In genomic region chr11:119109415-119110071, GRCm38 (mm10) we compare ENCODE assay signal across 18 mouse cellular contexts. TPM values are rescaled to one million over a fixed set of nuclear protein-coding genes. Genes with fewer than 3 reads are reported as not detected.
DNase-seq lines count a peak whose midpoint lies in the region; ATAC-seq and TF ChIP-seq lines count a peak whose summit lies in the region.
"Had no signal": no experiment of that assay in that cellular context is flagged by ENCODE, and none has a peak within 500 bp of the region (broad histone marks: within the 10 kb centered on the region; RNA-seq: fewer than 3 reads in every experiment).

No protein-coding gene starts in this region.

- peak; percentile 50 for TF ChIP-seq EP300 in CH12.LX (IDR thresholded peaks at IDR 0.05; ENCODE audit: low read length)
- no peak for TF ChIP-seq EP300 in stomach, postnatal 0 days (optimal IDR thresholded peaks at IDR 0.05)

- 57% methylated on average over 9 of the region's 9 CpGs for WGBS in liver, embryonic 15.5 days (ENCODE audit: insufficient replicate concordance)
- 70% methylated on average over 9 of the region's 9 CpGs for WGBS in liver, embryonic 11.5 days
- 53% methylated on average over 9 of the region's 9 CpGs for WGBS in stomach, postnatal 0 days
- WGBS in midbrain, embryonic 10.5 days = 79% methylated on average over 9 of the region's 9 CpGs

- H3K9me3 ChIP-seq in liver, embryonic 15.5 days (replicated peaks) = no peaks in the 10 kb centered on the region
- no peaks in the 10 kb centered on the region for H3K9me3 ChIP-seq in liver, embryonic 11.5 days (ENCODE audit: control insufficient read depth, low read length)
- peaks cover 4% of the 10 kb centered on the region for H3K9me3 ChIP-seq in CH12.LX (replicated peaks; ENCODE audit: low read length)
- no peaks in the 10 kb centered on the region for H3K9me3 ChIP-seq in stomach, postnatal 0 days (ENCODE audit: control insufficient read depth, low read length)
- H3K9me3 ChIP-seq in midbrain, embryonic 10.5 days (replicated peaks) = no peaks in the 10 kb centered on the region
- H3K9me3 ChIP-seq: embryonic facial prominence, embryonic 12.5 days; forebrain, embryonic 15.5 days; heart, embryonic 13.5 days; hindbrain, embryonic 15.5 days; limb, embryonic 15.5 days; midbrain, embryonic 12.5 days had no signal

- ATAC-seq in liver, embryonic 15.5 days (ENCODE audit: insufficient read depth) = peak; percentile 55
- ATAC-seq in liver, embryonic 11.5 days (replicated peaks; ENCODE audit: low FRiP score) = no peak
- ATAC-seq in stomach, postnatal 0 days (ENCODE audit: low FRiP score, low TSS enrichment) = no peak
- ATAC-seq: forebrain, embryonic 15.5 days had no signal

- DNase-seq in liver, embryonic 11.5 days (ENCODE audit: low spot score) = no peak
- DNase-seq in CH12.LX (ENCODE audit: extremely low read depth) = no peak
- peak; percentile 79 for DNase-seq in kidney, adult 9 months
- peak; percentile 18 for DNase-seq in stomach, postnatal 0 days (ENCODE audit: low spot score)
- no peak for DNase-seq in right cerebral cortex, postnatal 10 days (ENCODE audit: low spot score in 2 of 2)
- no peak for DNase-seq in midbrain, embryonic 10.5 days (ENCODE audit: low spot score)
- DNase-seq: adrenal gland, postnatal 14 days; cerebellum, adult 9-10 months; heart, postnatal 36 days; lung, postnatal 36 days; right cerebral cortex, postnatal 25 days had no signal

- no peak for TF ChIP-seq CTCF in CH12.LX (conservative IDR thresholded peaks at IDR 0.05 in 1 of 2, IDR thresholded peaks at IDR 0.05 in 1 of 2; ENCODE audit: low read depth in 2 of 2, low read length in 2 of 2)
- TF ChIP-seq CTCF in stomach, postnatal 0 days (IDR thresholded peaks at IDR 0.05; ENCODE audit: low read depth) = no peak

- TF ChIP-seq POLR2A in CH12.LX (IDR thresholded peaks at IDR 0.05; ENCODE audit: low read depth, low read length) = no peak

- no peaks in the 10 kb centered on the region for H3K79me2 ChIP-seq in CH12.LX (replicated peaks; ENCODE audit: control insufficient read depth, extremely low read depth, insufficient read depth, poor library complexity, severe bottlenecking)

- in situ Hi-C loops in CH12.LX (cut with MboI; ENCODE audit: low pct_ligation_motif_present, low pct_unique_long_range_greater_than_20kb, low sequenced_read_pairs) = no loop called here

- H3K27me3 ChIP-seq in liver, embryonic 15.5 days = peaks cover 21% of the 10 kb centered on the region
- H3K27me3 ChIP-seq in liver, embryonic 11.5 days (replicated peaks; ENCODE audit: control insufficient read depth, insufficient read depth, low read length) = peaks cover 22% of the 10 kb centered on the region
- peaks cover 8% of the 10 kb centered on the region for H3K27me3 ChIP-seq in CH12.LX (replicated peaks)
- H3K27me3 ChIP-seq in stomach, postnatal 0 days (ENCODE audit: control insufficient read depth, insufficient read depth, low read length) = no peaks in the 10 kb centered on the region
- H3K27me3 ChIP-seq in midbrain, embryonic 10.5 days (ENCODE audit: low read depth, poor library complexity, severe bottlenecking) = peaks cover 72% of the 10 kb centered on the region
- H3K27me3 ChIP-seq: forebrain, embryonic 15.5 days; hindbrain, embryonic 15.5 days; limb, embryonic 15.5 days had no signal

- TF ChIP-seq RAD21 in CH12.LX (IDR thresholded peaks at IDR 0.05; ENCODE audit: low read depth, low read length) = no peak

- H3K9ac ChIP-seq in liver, embryonic 15.5 days = no peak overlapping the region
- no peak overlapping the region for H3K9ac ChIP-seq in liver, embryonic 11.5 days (ENCODE audit: low read depth, low read length)
- no peak overlapping the region for H3K9ac ChIP-seq in CH12.LX (ENCODE audit: insufficient read depth, low read depth)
- no peak overlapping the region for H3K9ac ChIP-seq in stomach, postnatal 0 days (ENCODE audit: low read length)
- H3K9ac ChIP-seq: embryonic facial prominence, embryonic 12.5 days; forebrain, embryonic 15.5 days; heart, embryonic 13.5 days; hindbrain, embryonic 15.5 days; limb, embryonic 15.5 days; midbrain, embryonic 12.5 days had no signal

- no peak overlapping the region for H3K4me2 ChIP-seq in liver, embryonic 15.5 days
- no peak overlapping the region for H3K4me2 ChIP-seq in liver, embryonic 11.5 days
- H3K4me2 ChIP-seq in CH12.LX (ENCODE audit: insufficient read depth, low read depth, poor library complexity, severe bottlenecking) = peak overlapping the region; percentile 14; the same call in 1 of the 2 replicates
- H3K4me2 ChIP-seq in stomach, postnatal 0 days (replicated peaks; ENCODE audit: low read depth) = no peak overlapping the region
- H3K4me2 ChIP-seq: embryonic facial prominence, embryonic 12.5 days; forebrain, embryonic 15.5 days; heart, embryonic 13.5 days; hindbrain, embryonic 15.5 days; limb, embryonic 15.5 days; midbrain, embryonic 12.5 days had no signal

- peaks cover 4% of the 10 kb centered on the region for H3K4me1 ChIP-seq in liver, embryonic 15.5 days (replicated peaks)
- peaks cover 6% of the 10 kb centered on the region for H3K4me1 ChIP-seq in liver, embryonic 11.5 days (replicated peaks; ENCODE audit: control insufficient read depth, insufficient read depth, low read length)
- peaks cover 30 to 57% of the 10 kb centered on the region in 2 experiments for H3K4me1 ChIP-seq in CH12.LX (ENCODE audit: control insufficient read depth in 1 of 2, insufficient read depth in 2 of 2)
- H3K4me1 ChIP-seq in stomach, postnatal 0 days (replicated peaks; ENCODE audit: control insufficient read depth, insufficient read depth) = no peaks in the 10 kb centered on the region
- H3K4me1 ChIP-seq in midbrain, embryonic 10.5 days = peaks cover 35% of the 10 kb centered on the region
- H3K4me1 ChIP-seq: forebrain, embryonic 15.5 days had no signal

- H3K4me3 ChIP-seq in liver, embryonic 15.5 days (replicated peaks) = no peak overlapping the region
- no peak overlapping the region for H3K4me3 ChIP-seq in liver, embryonic 11.5 days (ENCODE audit: low read depth, low read length)
- H3K4me3 ChIP-seq in CH12.LX (replicated peaks in 1 of 3; ENCODE audit: low read depth in 2 of 3, low read length in 2 of 3, poor library complexity in 1 of 3) = no peak overlapping the region
- no peak overlapping the region for H3K4me3 ChIP-seq in stomach, postnatal 0 days (ENCODE audit: low read depth, low read length)
- no peak overlapping the region for H3K4me3 ChIP-seq in midbrain, embryonic 10.5 days
- H3K4me3 ChIP-seq: embryonic facial prominence, embryonic 12.5 days; forebrain, embryonic 15.5 days; heart, embryonic 13.5 days; hindbrain, embryonic 15.5 days; limb, embryonic 15.5 days; midbrain, embryonic 12.5 days had no signal

- H3K36me3 ChIP-seq in liver, embryonic 15.5 days (replicated peaks) = no peaks in the 10 kb centered on the region
- no peaks in the 10 kb centered on the region for H3K36me3 ChIP-seq in liver, embryonic 11.5 days (ENCODE audit: control insufficient read depth, insufficient read depth, low read length)
- H3K36me3 ChIP-seq in CH12.LX (replicated peaks in 1 of 2; ENCODE audit: control insufficient read depth in 1 of 2, insufficient read depth in 1 of 2, low read length in 1 of 2) = no peaks in the 10 kb centered on the region
- no peaks in the 10 kb centered on the region for H3K36me3 ChIP-seq in stomach, postnatal 0 days (ENCODE audit: control insufficient read depth, insufficient read depth, low read length)
- no peaks in the 10 kb centered on the region for H3K36me3 ChIP-seq in midbrain, embryonic 10.5 days
- H3K36me3 ChIP-seq: embryonic facial prominence, embryonic 12.5 days; forebrain, embryonic 15.5 days; heart, embryonic 13.5 days; hindbrain, embryonic 15.5 days; limb, embryonic 15.5 days; midbrain, embryonic 12.5 days had no signal

- no peak overlapping the region for H3K27ac ChIP-seq in liver, embryonic 15.5 days (replicated peaks)
- H3K27ac ChIP-seq in liver, embryonic 11.5 days (ENCODE audit: low read depth, low read length) = no peak overlapping the region
- no peak overlapping the region for H3K27ac ChIP-seq in CH12.LX (ENCODE audit: insufficient read depth, low read depth)
- H3K27ac ChIP-seq in stomach, postnatal 0 days (replicated peaks) = no peak overlapping the region
- no peak overlapping the region for H3K27ac ChIP-seq in midbrain, embryonic 10.5 days (replicated peaks)
- H3K27ac ChIP-seq: embryonic facial prominence, embryonic 12.5 days; forebrain, embryonic 15.5 days; heart, embryonic 13.5 days; hindbrain, embryonic 15.5 days; limb, embryonic 15.5 days; midbrain, embryonic 12.5 days had no signal

- dilution Hi-C loops in CH12.LX (cut with MboI; ENCODE audit: extremely low pct_ligation_motif_present, extremely low pct_unique_long_range_greater_than_20kb, low sequenced_read_pairs) = no loop called here

TF ChIP-seq in CH12.LX, 34 proteins besides CTCF, POLR2A, EP300 and RAD21:
- TF ChIP-seq KAT2A (IDR thresholded peaks at IDR 0.05; ENCODE audit: insufficient replicate concordance, low read length) (no peak), JUN (IDR thresholded peaks at IDR 0.05; ENCODE audit: insufficient read depth, low read depth, low read length) (0 out of 2 replicates have a peak, but pooled peaks have one; percentile 14), BHLHE40 (IDR thresholded peaks at IDR 0.05; ENCODE audit: low read depth, low read length) (peak; percentile 57), IRF4 (IDR thresholded peaks at IDR 0.05; ENCODE audit: low read depth, low read length) (peak; percentile 89), GABPA (IDR thresholded peaks at IDR 0.05; ENCODE audit: insufficient replicate concordance, low read depth, low read length) (no peak)

RNA-seq across cellular contexts. Expression of gene Cbx4, which starts 23.5 kb away (rescaled TPM):
- polyA plus RNA-seq in liver, embryonic 15.5 days (2015; fragmentation: Nextera tagmentation; extraction: Ambion mirVana) = 2.8 and 2.9 TPM in 2 replicates
- 5.1 TPM in 2 replicates for polyA plus RNA-seq in liver, embryonic 11.5 days (2014; fragmentation: Nextera tagmentation; extraction: Ambion mirVana)
- total RNA-seq in CH12.LX (2012; rRNA removed) = 30.6 and 40.4 TPM in 2 replicates
- total RNA-seq in CH12.LX (2014; rRNA removed) = 11.4 and 15.0 TPM in 2 replicates
- polyA plus RNA-seq in CH12.LX (2012; ENCODE audit: insufficient read length, low read depth) = 26.0 and 29.8 TPM in 2 replicates
- polyA plus RNA-seq in stomach, postnatal 0 days (2015; fragmentation: Nextera tagmentation; extraction: Ambion mirVana) = 9.6 and 11.2 TPM in 2 replicates
- 5.1 and 7.1 TPM in 2 replicates for polyA plus RNA-seq in midbrain, embryonic 10.5 days (2016; fragmentation: Nextera tagmentation; extraction: Ambion mirVana)

Comparison
In these comparisons a context has a peak if more than half of its experiments do, and no peak if none do; other contexts are left out.
1. DNase-seq: peak in kidney, adult 9 months (single experiment) and stomach, postnatal 0 days (single experiment); none in liver, embryonic 11.5 days (single experiment), CH12.LX (single experiment), right cerebral cortex, postnatal 10 days (0 of 2) and midbrain, embryonic 10.5 days (single experiment).